7 mouse cellular contexts compared by ENCODE assay signal in the genomic region with DNA sequence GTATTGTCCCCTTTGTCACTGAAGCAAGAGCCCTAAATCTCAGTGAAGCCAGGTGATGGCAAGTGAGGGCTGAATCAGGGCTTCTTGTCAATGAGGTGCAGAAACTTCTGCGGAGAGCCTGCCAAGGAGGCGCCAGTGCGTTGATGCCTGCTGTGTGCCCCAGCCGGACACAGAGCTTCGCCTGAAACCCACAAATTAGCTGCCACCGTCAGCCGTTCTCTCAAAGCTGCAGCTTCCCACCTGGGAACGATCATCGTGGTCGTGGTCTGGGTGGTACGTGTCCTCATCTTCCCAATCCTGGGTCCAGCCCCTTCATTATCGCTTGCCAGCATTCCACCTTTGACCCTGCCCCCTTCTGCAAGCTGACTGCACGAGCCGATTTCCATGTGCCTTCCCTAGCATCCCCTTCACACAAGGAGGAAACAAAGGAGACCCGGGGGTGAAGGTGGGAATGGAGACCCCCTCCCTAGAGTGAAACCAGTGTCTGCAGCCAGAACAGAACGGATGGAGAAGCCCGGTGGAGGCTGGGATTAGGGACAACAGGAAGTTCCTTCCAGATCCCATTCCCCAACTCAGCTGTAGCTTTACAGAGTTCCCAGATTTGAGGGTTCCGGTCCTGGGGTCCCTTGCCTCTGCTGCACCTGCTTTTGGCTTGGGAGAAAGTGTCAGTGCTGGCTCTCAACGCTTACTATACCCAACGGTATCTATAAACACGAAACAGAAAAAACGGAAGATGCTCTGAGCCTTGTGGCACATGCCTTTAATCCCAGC. TPM values are rescaled to one million over a fixed set of nuclear protein-coding genes. Genes with fewer than 3 reads are reported as not detected.
A peak's percentile ranks its signal among the peaks of the same experiment; 100 is the strongest.
DNase-seq lines count a peak whose midpoint lies in the region; ATAC-seq lines count a peak whose summit lies in the region.

No protein-coding gene starts in this region.

- H3K4me2 ChIP-seq in intestine, embryonic 16.5 days (ENCODE audit: low read depth, low read length), result peak overlapping the region; percentile 90
- peak overlapping the region; percentile 94 for H3K4me2 ChIP-seq in stomach, embryonic 14.5 days (replicated peaks; ENCODE audit: low read depth, low read length)

- intact Hi-C loops in left cerebral cortex, postnatal 14 days (cut with DNase I), result no loop called here

- peak overlapping the region; percentile 82 for H3K9ac ChIP-seq in intestine, embryonic 16.5 days (ENCODE audit: low read depth, low read length)
- peak overlapping the region; percentile 72 for H3K9ac ChIP-seq in stomach, embryonic 14.5 days (replicated peaks; ENCODE audit: low read depth, low read length)

- H3K27me3 ChIP-seq in intestine, embryonic 16.5 days (replicated peaks; ENCODE audit: control insufficient read depth, insufficient read depth, low read length), result no peaks in the 10 kb centered on the region
- H3K27me3 ChIP-seq in stomach, embryonic 14.5 days (ENCODE audit: control insufficient read depth, insufficient read depth, low read length), result no peaks in the 10 kb centered on the region

- under 1% methylated on average over 22 of the region's 22 CpGs for WGBS in intestine, embryonic 16.5 days
- WGBS in stomach, embryonic 14.5 days, result under 1% methylated on average over 22 of the region's 22 CpGs

- peaks cover 10% of the 10 kb centered on the region for H3K4me1 ChIP-seq in intestine, embryonic 16.5 days (ENCODE audit: control insufficient read depth, insufficient read depth, low read length)
- peaks cover 14% of the 10 kb centered on the region; the same call in 1 of the 2 replicates for H3K4me1 ChIP-seq in stomach, embryonic 14.5 days (ENCODE audit: control insufficient read depth, insufficient read depth, low read length)

- no peaks in the 10 kb centered on the region for H3K9me3 ChIP-seq in intestine, embryonic 16.5 days (ENCODE audit: control insufficient read depth, low read length)
- no peaks in the 10 kb centered on the region for H3K9me3 ChIP-seq in stomach, embryonic 14.5 days (ENCODE audit: control insufficient read depth, low read depth, low read length)

- peak; percentile 84 for ATAC-seq in intestine, embryonic 16.5 days
- peak; percentile 75 for ATAC-seq in stomach, embryonic 14.5 days (ENCODE audit: insufficient number of reproducible peaks, insufficient read depth, low FRiP score, low read depth)

- 0 out of 2 replicates have a peak, but pooled peaks cover under 1% of the 10 kb centered on the region for H3K36me3 ChIP-seq in intestine, embryonic 16.5 days (ENCODE audit: control insufficient read depth, insufficient read depth, low read length)
- peaks cover 3% of the 10 kb centered on the region; the same call in 1 of the 2 replicates for H3K36me3 ChIP-seq in stomach, embryonic 14.5 days (ENCODE audit: control insufficient read depth, insufficient read depth, low read length)

- H3K4me3 ChIP-seq in intestine, embryonic 16.5 days (ENCODE audit: low read length), result peak overlapping the region; percentile 82
- H3K4me3 ChIP-seq in stomach, embryonic 14.5 days (ENCODE audit: low read depth, low read length), result peak overlapping the region; percentile 74

- peak overlapping the region; percentile 41; the same call in 1 of the 2 replicates for H3K27ac ChIP-seq in intestine, embryonic 16.5 days (ENCODE audit: low read length)
- H3K27ac ChIP-seq in stomach, embryonic 14.5 days (ENCODE audit: low read length), result no peak overlapping the region

- DNase-seq in adrenal gland, postnatal 10 days, result peak; percentile 75
- peak; percentile 70 to 78 for DNase-seq in cerebellum, postnatal 25 days
- DNase-seq in gastrocnemius, postnatal 10 days, result peak; percentile 38
- DNase-seq in left cerebral cortex, postnatal 14 days (ENCODE audit: low spot score in 2 of 2), result peak; percentile 82 to 90
- peak; percentile 84 for DNase-seq in mesoderm, embryonic 11.5 days (ENCODE audit: low read depth, low spot score)

RNA-seq across cellular contexts. Expression of a gene that starts 13.4 kb away (rescaled TPM):
- 10 to 100 TPM; 10.6 to 12.5 TPM for total RNA-seq in adrenal gland, postnatal 10 days (2021)
- total RNA-seq in gastrocnemius, postnatal 10 days (2021), result 1 to 10 TPM; 6.6 to 7.0 TPM
- 8.6 and 8.8 TPM in 2 replicates for polyA plus RNA-seq in intestine, embryonic 16.5 days (2015; fragmentation: Nextera tagmentation; extraction: Ambion mirVana)
- total RNA-seq in left cerebral cortex, postnatal 14 days (2021), result 10 to 100 TPM; 28.3 to 29.0 TPM
- polyA plus RNA-seq in stomach, embryonic 14.5 days (2014; fragmentation: Nextera tagmentation; extraction: Ambion mirVana), result 13.6 and 15.7 TPM in 2 replicates

RNA-seq across cellular contexts. Expression of a gene that starts 14.8 kb away (rescaled TPM):
- not detected for total RNA-seq in adrenal gland, postnatal 10 days (2021)
- not detected for total RNA-seq in gastrocnemius, postnatal 10 days (2021)
- 0.09 TPM in 1 of 2 replicates, not detected in the other for polyA plus RNA-seq in intestine, embryonic 16.5 days (2015; fragmentation: Nextera tagmentation; extraction: Ambion mirVana)
- not detected for total RNA-seq in left cerebral cortex, postnatal 14 days (2021)
- polyA plus RNA-seq in stomach, embryonic 14.5 days (2014; fragmentation: Nextera tagmentation; extraction: Ambion mirVana), result 0.10 TPM in 1 of 2 replicates, not detected in the other

RNA-seq across cellular contexts. Expression of a gene that starts 21.9 kb away (rescaled TPM):
- 1 to 10 TPM; 7.9 to 8.0 TPM for total RNA-seq in adrenal gland, postnatal 10 days (2021)
- 1 to 10 TPM; 3.3 to 4.1 TPM for total RNA-seq in gastrocnemius, postnatal 10 days (2021)
- 16.0 and 16.8 TPM in 2 replicates for polyA plus RNA-seq in intestine, embryonic 16.5 days (2015; fragmentation: Nextera tagmentation; extraction: Ambion mirVana)
- total RNA-seq in left cerebral cortex, postnatal 14 days (2021), result 1 to 10 TPM; 6.6 to 6.8 TPM
- polyA plus RNA-seq in stomach, embryonic 14.5 days (2014; fragmentation: Nextera tagmentation; extraction: Ambion mirVana), result 18.1 and 18.9 TPM in 2 replicates

RNA-seq across cellular contexts. Expression of a gene that starts 59.2 kb away (rescaled TPM):
- under 1 TPM; 0.54 to 1.00 TPM for total RNA-seq in adrenal gland, postnatal 10 days (2021)
- under 1 TPM; 0.35 to 0.43 TPM for total RNA-seq in gastrocnemius, postnatal 10 days (2021)
- polyA plus RNA-seq in intestine, embryonic 16.5 days (2015; fragmentation: Nextera tagmentation; extraction: Ambion mirVana), result 0.64 and 0.70 TPM in 2 replicates
- total RNA-seq in left cerebral cortex, postnatal 14 days (2021), result 1 to 10 TPM; 1.1 to 1.2 TPM
- polyA plus RNA-seq in stomach, embryonic 14.5 days (2014; fragmentation: Nextera tagmentation; extraction: Ambion mirVana), result 0.74 and 0.77 TPM in 2 replicates
